Mouse (Mus musculus) gastrocnemius, postnatal 4 days (tissue): ENCODE measurements around the gene Gm19410. TPM values are rescaled to one million over a fixed set of nuclear protein-coding genes. Genes with fewer than 3 reads are reported as not detected.

ENCODE experiments used
- DNase-seq, 2 experiments: peaks; one replicate each; pipeline ENCODE4 v3.0.0; 2021 to 2022; ENCODE audit warnings: low spot score in 2 of 2, mixed read lengths in 2 of 2
- long read RNA-seq, 2 experiments: library from polyadenylated mRNA; stranded (forward); transcript quantifications; one replicate each; pipeline ENCODE4 v2.0.0; 2021
- microRNA-seq: library from miRNA; unstranded; fragments of <30 nt; microRNA quantifications from one replicate; pipeline ENCODE4 v1.2.0, GENCODE M21; 2021
- total RNA-seq, 2 experiments: library from RNA; stranded (reverse); gene quantifications; 2 replicates each; pipeline ENCODE4 v1.2.3; 2021

Gm19410 gene
- total RNA-seq = under 1 TPM; 0.22 to 0.23 TPM
- long read RNA-seq, experiment 1 = 0 reads
- long read RNA-seq, experiment 2, partial matches to known transcripts = 0 of 1 reads
- long read RNA-seq, experiment 2, other reads (novel, unspliced or antisense) = 1 of 1 reads

DNA sequence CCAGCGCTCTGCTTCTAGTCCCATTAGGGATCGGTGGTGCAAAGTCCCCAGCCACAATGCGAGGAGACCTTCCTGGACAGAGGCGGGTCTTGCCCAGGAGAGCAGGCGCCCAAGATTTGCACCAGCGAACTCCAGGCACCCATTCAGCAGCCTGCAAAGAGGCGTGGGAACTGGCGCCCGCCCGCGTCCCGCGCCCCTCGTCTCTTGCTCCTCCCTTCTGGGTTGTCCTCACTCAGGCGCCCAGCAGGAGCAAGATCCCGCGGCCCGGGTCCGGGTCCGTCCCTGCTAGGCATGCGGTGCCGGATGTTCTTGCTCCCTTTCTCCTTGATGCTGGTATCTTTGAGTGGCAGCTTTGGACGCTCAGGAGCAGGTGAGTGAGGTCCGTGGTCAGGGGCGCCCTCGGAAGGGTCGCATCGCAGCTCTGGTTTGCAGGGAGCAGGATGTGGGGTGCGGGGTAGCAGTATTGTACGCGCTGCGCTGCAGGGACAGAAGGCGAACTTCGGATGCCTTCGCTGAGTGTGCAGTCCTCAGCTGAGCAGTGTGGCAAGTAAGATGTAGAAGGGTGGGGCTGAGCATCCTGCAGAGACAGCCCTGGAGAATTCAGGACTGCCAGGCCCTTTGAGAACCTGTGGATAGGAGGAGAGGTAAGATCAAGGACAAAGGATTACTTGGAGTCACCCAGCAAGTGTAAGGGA is at the start of gene Gm19410:
Gm19410 (plus strand) TSS at position 292 of the 695 bp plus-strand sequence.
- peak in 1 of 2 experiments; percentile 19 for DNase-seq

DNA sequence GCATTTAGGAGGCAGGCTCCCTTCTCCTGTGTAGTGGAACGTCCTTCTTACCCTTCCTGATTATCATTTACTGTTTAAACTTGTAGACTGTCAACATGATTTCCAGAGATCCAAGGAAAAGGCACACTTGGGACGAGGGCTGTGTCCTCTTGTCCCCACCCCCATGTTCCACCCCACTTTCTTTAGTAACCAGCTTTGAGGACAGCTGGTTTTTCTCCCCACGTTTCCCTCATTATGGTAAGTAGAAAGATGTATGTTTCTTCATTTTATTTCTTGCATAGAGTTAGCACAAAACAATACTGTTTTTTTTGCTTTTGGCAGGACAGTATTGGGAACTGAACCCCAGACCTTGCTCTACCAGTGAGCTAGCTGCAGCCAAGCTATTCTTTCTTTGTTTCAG is 34.8 kb upstream of the Gm19410 start:
- DNase-seq = no peak

DNA sequence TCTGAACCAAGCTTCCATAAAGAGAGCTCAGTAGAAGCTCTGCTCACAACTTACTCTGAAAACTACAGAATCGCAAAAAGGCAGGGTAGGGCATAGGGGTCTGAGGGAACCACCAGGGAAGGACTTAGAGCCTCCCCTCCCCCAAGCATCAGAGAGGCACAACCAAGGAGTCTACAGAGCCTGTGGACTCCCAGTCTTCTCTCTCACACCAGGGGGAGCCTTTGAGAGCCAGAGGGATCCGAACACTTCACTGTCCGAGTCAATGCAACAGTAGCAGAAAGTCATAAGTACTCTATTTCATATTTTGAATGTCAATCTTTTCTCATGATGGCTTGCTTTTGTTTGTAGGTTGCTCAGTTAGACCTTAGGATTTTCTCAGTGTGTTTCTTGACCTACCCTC is 30.2 kb upstream of the Gm19410 start:
- no peak for DNase-seq

DNA sequence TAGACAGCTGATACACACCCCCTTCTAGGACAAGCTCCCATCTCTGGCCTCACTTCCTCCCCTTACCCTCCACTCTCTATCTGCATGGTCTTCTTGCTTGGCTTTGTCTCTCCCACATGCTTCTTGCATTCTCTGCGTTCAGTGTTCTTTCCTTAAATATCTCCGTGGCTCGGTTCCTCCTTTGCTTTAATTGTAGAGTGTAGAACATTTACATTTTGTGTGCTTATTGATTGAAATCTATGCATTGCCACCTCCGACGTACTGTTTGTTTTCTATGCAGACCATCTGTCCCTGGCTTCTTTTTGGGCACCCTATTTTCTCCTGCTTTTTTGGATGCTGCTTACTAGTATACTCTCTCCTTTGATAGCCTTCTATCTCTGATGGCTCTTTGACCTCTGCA is 9.4 kb upstream of the Gm19410 start:
- DNase-seq = no peak

DNA sequence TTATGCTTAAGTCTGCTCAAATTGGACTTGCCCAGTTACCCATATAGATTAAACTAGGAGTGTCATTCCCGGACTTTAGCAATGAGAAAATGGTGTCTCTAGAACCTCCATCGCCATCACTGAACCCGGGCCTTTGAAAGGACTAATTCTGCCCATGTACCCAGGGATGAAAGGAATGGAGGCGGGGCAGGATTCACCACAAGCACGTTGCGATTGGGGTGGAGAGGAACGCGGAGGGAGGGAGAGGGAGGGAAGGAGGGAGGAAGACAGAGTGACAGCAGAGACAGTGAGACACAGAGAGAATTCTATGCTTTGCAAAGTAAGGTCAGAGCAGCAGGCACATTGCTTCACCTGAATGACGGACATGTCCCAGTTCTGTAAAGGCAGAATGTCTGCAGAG is 570 bp upstream of the Gm19410 start:
- no peak for DNase-seq

DNA sequence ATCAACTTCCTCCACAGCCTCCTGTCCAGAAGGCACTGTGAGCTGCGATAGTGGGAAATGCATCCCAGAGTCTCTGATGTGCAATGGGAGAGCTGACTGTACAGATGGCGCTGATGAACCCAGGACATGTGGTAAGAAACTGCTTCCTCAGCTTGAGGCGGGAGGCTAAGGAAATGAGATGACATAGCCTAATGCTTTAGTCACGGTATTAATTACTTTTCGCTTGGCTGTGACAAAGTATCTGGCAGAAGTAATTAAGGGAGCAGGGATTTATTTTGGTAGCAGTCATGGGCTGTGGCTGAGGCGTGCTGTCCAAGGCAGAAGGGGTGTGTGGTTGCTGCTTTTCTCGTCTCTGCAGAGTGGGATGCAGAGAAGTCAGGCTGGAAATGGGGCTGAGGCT is 7.9 kb downstream of the Gm19410 start:
- no peak for DNase-seq

Small RNAs within 50 kb of the gene (microRNA-seq; reads per million reads assigned to microRNA genes)
- gene Gm44474 = not detected
